Mouse (Mus musculus) hindbrain, embryonic 11.5 days (tissue): ENCODE measurements at regions not wholly inside any gene's neighbourhood (a gene's known extent, or its start where the extent isn't known, plus 50 kb on each side); places are given as distances from the start of the nearest gene placed in this dataset.

Experiments
- ATAC-seq: fragments of 200-750 bp; cut with Nextera tagmentation; 2 replicates; pipeline ENCODE4 v1.8.0; 2017; ENCODE audit warnings: mild to moderate bottlenecking, moderate TSS enrichment, moderate library complexity; ENCODE audit not compliant: low FRiP score
- DNase-seq: peaks from one replicate; pipeline ENCODE4 v3.0.0-alpha.2; 2015; ENCODE audit warnings: low spot score
- H3K27ac ChIP-seq: fragments of 300-500 bp; sonication (generic); 2 replicates; pipeline ENCODE4 v1.5.1; 2014; ENCODE audit warnings: mild to moderate bottlenecking, low read depth, low read length
- H3K27me3 ChIP-seq: fragments of 300-500 bp; sonication (generic); 2 replicates; pipeline ENCODE4 v1.6.1; 2014; ENCODE audit warnings: mild to moderate bottlenecking, low read length, moderate library complexity, mixed read lengths; ENCODE audit not compliant: control insufficient read depth, insufficient read depth
- H3K36me3 ChIP-seq: fragments of 300-500 bp; sonication (generic); 2 replicates; pipeline ENCODE4 v1.6.1; 2014; ENCODE audit warnings: mild to moderate bottlenecking, low read length, moderate library complexity, mixed read lengths; ENCODE audit not compliant: control insufficient read depth, insufficient read depth
- H3K4me1 ChIP-seq: fragments of 300-500 bp; sonication (generic); replicated peaks from 2 replicates; pipeline ENCODE4 v1.6.1; 2014; ENCODE audit warnings: low read length, mixed read lengths; ENCODE audit not compliant: control insufficient read depth, insufficient read depth
- H3K4me2 ChIP-seq: fragments of 300-500 bp; sonication (generic); replicated peaks from 2 replicates; pipeline ENCODE4 v1.6.1; 2014; ENCODE audit warnings: mild to moderate bottlenecking, low read depth, low read length
- H3K4me3 ChIP-seq: fragments of 300-500 bp; sonication (generic); 2 replicates; pipeline ENCODE4 v1.5.1; 2014; ENCODE audit warnings: low read depth, low read length
- H3K9ac ChIP-seq: fragments of 300-500 bp; sonication (generic); 2 replicates; pipeline ENCODE4 v1.6.1; 2014; ENCODE audit warnings: low read depth, low read length
- H3K9me3 ChIP-seq: fragments of 300-500 bp; sonication (generic); 2 replicates; pipeline ENCODE4 v1.6.1; 2016; ENCODE audit warnings: low read length; ENCODE audit not compliant: control insufficient read depth
- WGBS: fragments of 180-500 bp; shearing (Covaris S2); extraction: QIAGEN DNeasy Blood & Tissue Kit; methylation state at CpG from one replicate; pipeline ENCODE4 v1.1.7; 2014; 5-methylcytosine and 5-hydroxymethylcytosine counted together

DNA sequence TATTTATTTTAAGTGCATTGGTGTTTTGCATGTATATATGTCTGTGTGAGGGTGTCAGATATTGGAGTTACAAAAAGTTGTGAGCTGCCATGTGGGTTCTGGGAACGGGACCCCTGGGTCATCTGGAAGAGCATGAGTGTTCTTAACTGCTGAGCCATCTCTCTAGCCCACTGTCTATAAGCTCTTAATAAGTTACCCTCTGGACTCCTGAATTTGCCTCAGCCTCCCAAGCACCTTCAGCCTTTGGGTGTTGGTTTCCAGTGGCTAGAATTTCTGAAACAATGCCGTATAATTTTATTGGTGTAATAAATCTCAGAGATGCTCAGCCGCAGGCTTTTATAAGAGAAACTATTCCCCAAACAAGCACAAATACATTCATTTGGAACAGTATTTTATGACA, 75.0 kb downstream of the Nat3 start:
- no peak for DNase-seq
- Histone ChIP-seq H3K9ac (no peak overlapping the region), H3K4me2 (no peak overlapping the region), H3K36me3 (no peaks in the 10 kb centered on the region), H3K9me3 (no peaks in the 10 kb centered on the region), H3K27ac (no peak overlapping the region), H3K4me3 (no peak overlapping the region), H3K27me3 (no peaks in the 10 kb centered on the region), H3K4me1 (no peaks in the 10 kb centered on the region)
- WGBS, result 94% methylated on average over 3 of the region's 3 CpGs
- ATAC-seq, result no peak

DNA sequence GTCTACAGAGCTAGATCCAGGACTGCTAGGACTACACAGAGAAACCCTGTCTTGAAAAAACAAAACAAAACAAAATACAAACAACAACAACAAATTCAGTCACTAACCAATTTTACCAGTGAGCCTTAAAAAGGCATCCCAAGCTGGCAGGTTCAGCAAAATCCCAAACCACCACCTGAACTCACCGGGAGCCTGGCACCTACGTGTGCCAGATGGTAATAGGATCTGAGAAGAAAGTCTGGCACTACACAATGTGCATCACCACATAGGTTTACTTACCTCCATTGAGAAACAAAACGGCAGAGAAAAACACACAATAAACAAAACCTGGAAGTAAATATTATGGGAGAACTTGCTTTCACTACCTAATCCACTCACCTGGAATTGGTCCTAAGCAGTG, 98.6 kb downstream of the Nat3 start:
- Histone ChIP-seq H3K27me3 (no peaks in the 10 kb centered on the region), H3K9me3 (no peaks in the 10 kb centered on the region), H3K27ac (no peak overlapping the region), H3K4me2 (no peak overlapping the region), H3K4me1 (no peaks in the 10 kb centered on the region), H3K4me3 (no peak overlapping the region), H3K36me3 (no peaks in the 10 kb centered on the region), H3K9ac (no peak overlapping the region)
- no peak for ATAC-seq
- 90% methylated on average over 3 of the region's 3 CpGs for WGBS
- no peak for DNase-seq

DNA sequence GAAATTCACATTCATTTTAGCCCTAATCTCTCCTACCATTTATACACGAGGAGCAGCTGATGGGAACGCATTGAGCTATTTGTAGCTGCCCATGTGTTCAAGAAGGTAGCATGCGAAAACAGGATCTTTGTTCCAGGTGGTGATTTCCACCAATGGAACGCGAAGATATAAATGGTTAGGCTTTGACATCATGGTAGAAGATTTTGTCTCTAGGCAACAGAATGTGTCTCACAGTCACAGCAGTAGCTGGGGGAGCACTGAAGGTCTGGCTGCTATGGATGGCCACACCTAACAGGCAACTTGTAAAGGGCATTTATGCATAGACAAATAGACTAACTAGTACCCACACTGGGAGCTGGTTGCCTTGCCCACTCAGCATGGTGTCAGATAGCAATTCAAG, 108.0 kb downstream of the Nat3 start:
- no peak for ATAC-seq
- Histone ChIP-seq H3K9ac (no peak overlapping the region), H3K9me3 (no peaks in the 10 kb centered on the region), H3K4me1 (no peaks in the 10 kb centered on the region), H3K27ac (no peak overlapping the region), H3K4me2 (no peak overlapping the region), H3K4me3 (no peak overlapping the region), H3K27me3 (no peaks in the 10 kb centered on the region), H3K36me3 (no peaks in the 10 kb centered on the region)
- 94% methylated on average over 5 of the region's 5 CpGs for WGBS
- DNase-seq, result no peak

DNA sequence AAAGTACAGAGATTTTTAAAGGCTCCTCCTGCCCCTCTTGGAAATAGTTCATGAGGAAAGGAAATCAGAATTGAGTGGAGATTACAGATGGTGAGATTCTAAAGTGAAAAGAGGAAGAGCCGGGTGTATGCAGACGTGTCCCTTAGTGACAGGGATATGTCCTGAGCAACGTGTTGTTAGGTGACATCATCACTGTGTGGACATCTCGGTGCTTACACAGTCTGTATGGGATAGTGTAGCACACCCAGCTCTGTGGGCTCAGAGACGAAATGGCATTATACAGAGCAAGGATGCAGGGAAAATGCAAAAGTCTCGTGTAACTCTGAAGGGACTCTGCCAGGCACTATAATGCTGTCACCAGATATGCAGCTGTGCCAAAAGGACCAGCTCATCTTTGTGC, 108.6 kb downstream of the Nat3 start:
- Histone ChIP-seq H3K9me3 (no peaks in the 10 kb centered on the region), H3K36me3 (no peaks in the 10 kb centered on the region), H3K4me1 (no peaks in the 10 kb centered on the region), H3K9ac (no peak overlapping the region), H3K4me3 (no peak overlapping the region), H3K4me2 (no peak overlapping the region), H3K27ac (no peak overlapping the region), H3K27me3 (no peaks in the 10 kb centered on the region)
- ATAC-seq (0 out of 2 replicates have a peak, but pooled peaks have one; percentile 22), DNase-seq (no peak)
- 80% methylated on average over 6 of the region's 6 CpGs for WGBS
